In the genomic region with DNA sequence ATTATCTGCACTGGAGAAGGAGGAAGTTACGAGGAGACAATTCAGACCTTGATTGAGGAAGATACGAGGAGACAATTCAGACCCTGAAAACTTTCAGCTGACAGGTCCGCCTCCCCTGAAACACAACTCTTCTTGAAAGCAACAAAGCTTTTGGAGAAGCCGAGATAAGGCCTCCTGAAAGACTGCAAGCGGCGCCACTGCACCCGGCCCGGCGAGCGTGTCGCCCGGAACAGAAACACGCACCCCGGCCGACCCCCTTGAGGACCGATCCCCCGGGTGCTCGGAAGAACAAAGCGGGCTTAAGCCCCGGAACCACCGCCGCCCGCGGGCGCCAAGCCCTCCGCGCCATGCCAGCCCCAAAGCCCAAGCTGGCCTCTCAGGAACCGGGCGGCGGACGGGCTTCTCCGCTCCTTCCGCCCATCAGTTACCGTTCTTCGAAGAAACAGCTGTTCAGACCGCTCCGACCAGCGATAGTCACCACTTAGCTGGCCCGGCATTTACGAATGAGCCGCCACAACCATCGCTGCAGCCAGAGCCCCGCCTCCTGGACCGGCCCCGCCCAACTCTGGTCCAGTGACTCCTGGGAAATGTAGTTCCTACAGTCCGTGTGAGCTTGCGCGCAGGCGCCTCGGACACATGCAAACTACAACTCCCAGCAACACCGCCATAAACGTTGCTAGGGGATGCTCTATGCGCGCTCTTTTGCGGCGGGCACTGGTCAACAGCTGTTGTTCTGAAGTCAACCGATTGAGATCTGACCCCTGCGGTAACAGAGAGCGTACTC, we compare ENCODE assay signal across 8 mouse cellular contexts. TPM values are rescaled to one million over a fixed set of nuclear protein-coding genes. Genes with fewer than 3 reads are reported as not detected.
A peak's percentile ranks its signal among the peaks of the same experiment; 100 is the strongest.
DNase-seq lines count a peak whose midpoint lies in the region; ATAC-seq and TF ChIP-seq lines count a peak whose summit lies in the region.

No protein-coding gene starts in this region.

- H3K79me2 ChIP-seq in MEL (ENCODE audit: control insufficient read depth, insufficient read depth, low read length, poor library complexity), result peaks cover 6% of the 10 kb centered on the region

- peak overlapping the region; percentile 72 to 93 for H3K4me3 ChIP-seq in MEL (ENCODE audit: control insufficient read depth in 1 of 2, insufficient read depth in 1 of 2, low read depth in 2 of 2, low read length in 2 of 2)
- H3K4me3 ChIP-seq in cerebellum, adult 2 months (replicated peaks; ENCODE audit: insufficient read depth, low read depth, low read length), result peak overlapping the region; percentile 65
- H3K4me3 ChIP-seq in forebrain, postnatal 0 days (ENCODE audit: low read depth, low read length), result peak overlapping the region; percentile 79
- H3K4me3 ChIP-seq in lung, embryonic 16.5 days (ENCODE audit: low read length), result peak overlapping the region; percentile 76

- no peaks in the 10 kb centered on the region for H3K27me3 ChIP-seq in MEL (ENCODE audit: control insufficient read depth in 1 of 2, insufficient read depth in 2 of 2, low read length in 2 of 2)
- no peaks in the 10 kb centered on the region for H3K27me3 ChIP-seq in cerebellum, adult 2 months (ENCODE audit: control insufficient read depth, insufficient read depth, low read length)
- no peaks in the 10 kb centered on the region for H3K27me3 ChIP-seq in forebrain, postnatal 0 days (ENCODE audit: insufficient read depth, low read length)
- no peaks in the 10 kb centered on the region for H3K27me3 ChIP-seq in lung, embryonic 16.5 days (ENCODE audit: control insufficient read depth, insufficient read depth, low read depth, low read length)

- peak overlapping the region; percentile 66 for H3K4me2 ChIP-seq in forebrain, postnatal 0 days (ENCODE audit: low read depth)
- H3K4me2 ChIP-seq in lung, embryonic 16.5 days (ENCODE audit: low read depth, low read length), result peak overlapping the region; percentile 64

- H3K9me3 ChIP-seq in MEL (replicated peaks; ENCODE audit: insufficient read depth, low read length), result no peaks in the 10 kb centered on the region
- H3K9me3 ChIP-seq in forebrain, postnatal 0 days (ENCODE audit: low read length), result no peaks in the 10 kb centered on the region
- no peaks in the 10 kb centered on the region for H3K9me3 ChIP-seq in lung, embryonic 16.5 days (ENCODE audit: control insufficient read depth, low read length)

- peaks cover 0 to 21% of the 10 kb centered on the region in 2 experiments; a peak in 2 of 4 replicates for H3K36me3 ChIP-seq in MEL (ENCODE audit: control insufficient read depth in 1 of 2, insufficient read depth in 2 of 2, low read length in 2 of 2)
- no peaks in the 10 kb centered on the region for H3K36me3 ChIP-seq in forebrain, postnatal 0 days (ENCODE audit: insufficient read depth)
- no peaks in the 10 kb centered on the region for H3K36me3 ChIP-seq in lung, embryonic 16.5 days (ENCODE audit: control insufficient read depth, insufficient read depth, low read length)

- no peak for TF ChIP-seq CTCF in MEL (IDR thresholded peaks at IDR 0.05 in 2 of 3, conservative IDR thresholded peaks at IDR 0.05 in 1 of 3; ENCODE audit: control insufficient read depth in 1 of 3, insufficient read depth in 1 of 3, low read depth in 2 of 3, low read length in 3 of 3, poor library complexity in 1 of 3, severe bottlenecking in 1 of 3)
- TF ChIP-seq CTCF in cerebellum, adult 2 months (IDR thresholded peaks at IDR 0.05; ENCODE audit: borderline replicate concordance, insufficient read depth, low read depth, low read length), result no peak
- TF ChIP-seq CTCF in forebrain, postnatal 0 days (IDR thresholded peaks at IDR 0.05; ENCODE audit: low read depth), result no peak

- H3K27ac ChIP-seq in MEL (ENCODE audit: control insufficient read depth, low read depth, low read length), result peak overlapping the region; percentile 81
- H3K27ac ChIP-seq in cerebellum, adult 2 months (ENCODE audit: insufficient read depth, low read length), result no peak overlapping the region
- H3K27ac ChIP-seq in forebrain, postnatal 0 days (ENCODE audit: low read depth, low read length), result peak overlapping the region; percentile 64; the same call in 1 of the 2 replicates
- peak overlapping the region; percentile 74 for H3K27ac ChIP-seq in lung, embryonic 16.5 days (ENCODE audit: low read length)

- peak overlapping the region; percentile 83 for H3K9ac ChIP-seq in MEL (ENCODE audit: control insufficient read depth, low read depth, low read length, poor library complexity, severe bottlenecking)
- H3K9ac ChIP-seq in forebrain, postnatal 0 days, result peak overlapping the region; percentile 67
- peak overlapping the region; percentile 72 for H3K9ac ChIP-seq in lung, embryonic 16.5 days (ENCODE audit: low read length)

- peaks cover 4 to 15% of the 10 kb centered on the region in 2 experiments; a peak in 2 of 4 replicates for H3K4me1 ChIP-seq in MEL (ENCODE audit: control insufficient read depth in 1 of 2, insufficient read depth in 2 of 2, low read length in 2 of 2)
- H3K4me1 ChIP-seq in cerebellum, adult 2 months (ENCODE audit: control insufficient read depth, insufficient read depth, low read length), result no peaks in the 10 kb centered on the region
- peaks cover 5% of the 10 kb centered on the region; the same call in 1 of the 2 replicates for H3K4me1 ChIP-seq in forebrain, postnatal 0 days (ENCODE audit: insufficient read depth)
- peaks cover 11% of the 10 kb centered on the region for H3K4me1 ChIP-seq in lung, embryonic 16.5 days (replicated peaks; ENCODE audit: control insufficient read depth, insufficient read depth, low read length)

- no peak for TF ChIP-seq RAD21 in MEL (IDR thresholded peaks at IDR 0.05; ENCODE audit: low read depth, low read length)

- TF ChIP-seq POLR2A in MEL (IDR thresholded peaks at IDR 0.05; ENCODE audit: control insufficient read depth in 1 of 2, insufficient read depth in 1 of 2, low read depth in 1 of 2, low read length in 2 of 2, poor library complexity in 1 of 2), result peak; percentile 68 to 69; a peak in 2 of 4 replicates
- peak; percentile 93 for TF ChIP-seq POLR2A in cerebellum, adult 2 months (IDR thresholded peaks at IDR 0.05; ENCODE audit: borderline replicate concordance, insufficient read depth, low read length)

- DNase-seq in MEL (ENCODE audit: low read depth, low spot score), result peak; percentile 97
- peak; percentile 95 to 97 for DNase-seq in cerebellum, adult 2 months
- DNase-seq in forebrain, postnatal 0 days, result peak; percentile 96
- DNase-seq in layer of hippocampus, adult 9-10 months (ENCODE audit: low spot score), result peak; percentile 87
- peak; percentile 63 for DNase-seq in ovary, postnatal 10 days (ENCODE audit: low spot score)
- DNase-seq in thymus, postnatal 10 days (ENCODE audit: low spot score in 2 of 2), result peak; percentile 90 to 92

- no peak for TF ChIP-seq EP300 in MEL (IDR thresholded peaks at IDR 0.05; ENCODE audit: low read depth in 1 of 2, low read length in 2 of 2)

- WGBS in cerebellum, adult 2 months, result under 1% methylated on average over 59 of the region's 59 CpGs
- under 1% methylated on average over 59 of the region's 59 CpGs for WGBS in forebrain, postnatal 0 days
- under 1% methylated on average over 59 of the region's 59 CpGs for WGBS in lung, embryonic 16.5 days

- ATAC-seq in forebrain, postnatal 0 days, result peak; percentile 100
- peak; percentile 90 to 91 for ATAC-seq in hematopoietic stem cell, adult 5-6 weeks (replicated peaks in 1 of 2; ENCODE audit: insufficient read depth in 1 of 2, low FRiP score in 2 of 2, low TSS enrichment in 1 of 2, low read depth in 1 of 2, poor library complexity in 2 of 2, severe bottlenecking in 2 of 2)
- peak; percentile 99 for ATAC-seq in lung, embryonic 16.5 days (ENCODE audit: low read depth)

TF ChIP-seq in MEL, 35 proteins besides CTCF, POLR2A, EP300 and RAD21 (continues in another document):
- TF ChIP-seq POLR2AphosphoS5 (IDR thresholded peaks at IDR 0.05; ENCODE audit: borderline replicate concordance, low read depth, low read length) (no peak), RCOR1 (IDR thresholded peaks at IDR 0.05; ENCODE audit: low read depth, low read length) (no peak; the same call in 1 of the 2 replicates), JUND (IDR thresholded peaks at IDR 0.05; ENCODE audit: low read depth, low read length) (no peak), ELF1 (IDR thresholded peaks at IDR 0.05; ENCODE audit: low read depth, low read length) (no peak), ZC3H11A (IDR thresholded peaks at IDR 0.05; ENCODE audit: low read depth, low read length) (no peak), USF1 (IDR thresholded peaks at IDR 0.05; ENCODE audit: low read depth, low read length) (peak; percentile 43; the same call in 1 of the 2 replicates), UBTF (IDR thresholded peaks at IDR 0.05; ENCODE audit: borderline replicate concordance, insufficient read depth, low read depth, low read length) (peak; percentile 87; the same call in 1 of the 2 replicates), CHD1 (IDR thresholded peaks at IDR 0.05; ENCODE audit: low read depth, low read length) (no peak), TCF12 (IDR thresholded peaks at IDR 0.05; ENCODE audit: low read depth, low read length) (peak; percentile 48; the same call in 1 of the 2 replicates), MYB (IDR thresholded peaks at IDR 0.05; ENCODE audit: low read depth, low read length) (0 out of 2 replicates have a peak, but pooled peaks have one; percentile 27), NRF1 (IDR thresholded peaks at IDR 0.05; ENCODE audit: insufficient read depth, low read depth, low read length, poor library complexity, severe bottlenecking) (peak; percentile 88), MEF2A (IDR thresholded peaks at IDR 0.05; ENCODE audit: extremely low read depth, insufficient replicate concordance, low read depth, low read length, poor library complexity, severe bottlenecking) (no peak)

RNA-seq across cellular contexts. Expression of a gene that starts 3.7 kb away (rescaled TPM):
- total RNA-seq in MEL (2012; rRNA removed), result 2.8 and 3.2 TPM in 2 replicates
- polyA plus RNA-seq in MEL (2012; ENCODE audit: insufficient read depth in 1 of 2, insufficient read length in 2 of 2, low read depth in 1 of 2, low replicate concordance in 2 of 2, missing spikeins in 1 of 2), result 1 to 10 TPM in 1 of 2 experiments, not detected in 1; 7.5 TPM
- polyA plus RNA-seq in cerebellum, adult 2 months (2012; rRNA removed), result 3.2 and 4.1 TPM in 2 replicates
- 5.3 and 6.2 TPM in 2 replicates for total RNA-seq in forebrain, postnatal 0 days (2014; rRNA removed)
- polyA plus RNA-seq in forebrain, postnatal 0 days (2015; fragmentation: Nextera tagmentation; extraction: Ambion mirVana), result 4.4 and 4.8 TPM in 2 replicates
- 30.7 and 38.0 TPM in 2 replicates for total RNA-seq in hematopoietic stem cell, adult 5-6 weeks (2017)
- 9.8 and 12.7 TPM in 2 replicates for polyA plus RNA-seq in lung, embryonic 16.5 days (2015; fragmentation: Nextera tagmentation; extraction: Ambion mirVana)

RNA-seq across cellular contexts. Expression of a gene that starts 3.9 kb away (rescaled TPM):
- total RNA-seq in MEL (2012; rRNA removed), result 1.5 and 2.2 TPM in 2 replicates
- 1 to 10 TPM in 1 of 2 experiments, not detected in 1; 5.2 TPM for polyA plus RNA-seq in MEL (2012; ENCODE audit: insufficient read depth in 1 of 2, insufficient read length in 2 of 2, low read depth in 1 of 2, low replicate concordance in 2 of 2, missing spikeins in 1 of 2)
- 10.2 and 10.9 TPM in 2 replicates for polyA plus RNA-seq in cerebellum, adult 2 months (2012; rRNA removed)
- total RNA-seq in forebrain, postnatal 0 days (2014; rRNA removed), result 0.77 and 1.3 TPM in 2 replicates
- polyA plus RNA-seq in forebrain, postnatal 0 days (2015; fragmentation: Nextera tagmentation; extraction: Ambion mirVana), result 0.60 and 0.80 TPM in 2 replicates
- 10.6 and 24.4 TPM in 2 replicates for total RNA-seq in hematopoietic stem cell, adult 5-6 weeks (2017)
- polyA plus RNA-seq in lung, embryonic 16.5 days (2015; fragmentation: Nextera tagmentation; extraction: Ambion mirVana), result 7.7 and 8.1 TPM in 2 replicates
